Mouse (Mus musculus) ovary, postnatal 36 days (tissue): ENCODE data around the gene Clpsl2.

ENCODE experiments used
- DNase-seq: peaks from one replicate; pipeline ENCODE4 v3.0.0; 2022; ENCODE audit warnings: low spot score, mixed read lengths

Gene Clpsl2

DNA sequence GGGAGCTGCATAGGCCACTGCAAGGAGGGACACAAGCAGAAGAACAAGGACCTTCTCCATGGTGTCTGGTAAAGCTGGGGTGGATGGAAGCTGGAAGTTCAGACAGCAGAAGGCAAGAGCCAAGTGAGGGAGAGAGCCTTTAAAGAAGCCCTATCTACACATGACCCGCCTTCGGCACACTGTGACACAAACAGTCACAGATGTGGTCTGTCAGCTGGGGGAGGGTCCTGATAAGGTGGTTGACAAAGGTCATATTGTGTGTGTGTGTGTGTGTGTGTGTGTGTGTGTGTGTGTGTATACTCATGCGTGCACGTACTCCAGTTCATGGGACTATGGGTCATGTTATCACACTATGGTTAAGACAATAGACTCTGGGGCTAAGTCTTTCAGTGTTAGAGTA, 11.4 kb downstream of the Clpsl2 start, which contains the start of gene Clps:
TSS of gene Clps (minus strand) at position 169 of the 400 bp plus-strand sequence.
- no peak for DNase-seq

DNA sequence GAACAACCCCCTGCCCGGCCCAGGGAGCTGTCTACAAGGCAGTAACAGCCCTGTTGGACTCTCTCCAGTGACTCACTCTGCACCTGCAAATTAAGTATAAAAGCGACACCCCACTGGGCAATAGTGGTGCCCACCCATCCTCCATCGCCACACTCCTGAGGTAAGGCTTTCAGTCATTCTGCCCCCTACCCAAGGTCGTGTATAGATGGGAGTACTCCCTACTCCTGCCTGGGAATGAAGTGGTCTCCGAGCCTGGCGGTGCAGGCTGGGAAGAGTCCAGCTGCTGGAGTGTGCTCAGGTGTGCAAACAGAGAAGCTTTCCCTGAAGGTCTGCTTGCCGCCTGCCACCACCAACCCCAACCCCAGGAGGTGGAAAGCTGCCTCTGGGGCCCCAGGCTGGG, 12.4 kb downstream of the Clpsl2 start:
- DNase-seq = no peak

DNA sequence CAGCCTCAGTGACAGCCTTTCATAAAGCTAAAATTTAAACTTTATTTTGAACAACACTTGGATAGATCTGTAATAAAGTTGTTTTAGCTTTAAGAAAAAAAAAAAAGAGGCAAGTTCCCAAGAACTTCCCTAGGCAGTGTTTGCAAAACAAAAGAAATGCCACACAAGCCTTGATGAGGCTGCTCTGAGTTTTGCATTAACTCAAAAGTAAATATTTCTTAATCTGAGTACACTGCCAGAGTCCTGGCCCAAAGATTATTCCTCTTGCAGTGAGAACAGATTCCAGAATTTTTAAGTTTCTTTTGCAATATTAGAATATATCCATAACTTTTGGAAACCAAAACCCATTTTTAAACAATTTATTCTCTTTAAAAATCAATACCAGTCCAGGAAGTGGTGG, 16.0 kb downstream of the Clpsl2 start:
- no peak for DNase-seq

DNA sequence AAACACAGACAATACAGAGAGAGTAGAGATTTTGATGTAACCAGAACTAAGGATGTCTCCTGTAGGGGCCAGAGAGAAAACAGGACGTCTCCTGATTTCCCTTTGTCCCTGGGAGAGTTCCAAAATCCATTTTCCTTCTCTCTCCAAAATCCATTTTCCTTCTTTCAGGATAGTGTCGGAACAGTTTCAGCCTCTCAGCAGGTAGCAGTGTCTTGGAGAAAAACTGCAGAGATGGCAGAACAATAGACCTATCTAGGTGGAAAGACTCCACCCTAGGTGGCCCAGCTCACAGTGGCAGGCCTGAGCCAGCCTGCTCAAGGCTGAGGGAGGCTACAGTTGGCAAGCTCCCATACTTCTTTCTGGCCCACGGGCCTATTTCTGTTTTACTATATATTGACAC, 18.3 kb downstream of the Clpsl2 start:
- no peak for DNase-seq

DNA sequence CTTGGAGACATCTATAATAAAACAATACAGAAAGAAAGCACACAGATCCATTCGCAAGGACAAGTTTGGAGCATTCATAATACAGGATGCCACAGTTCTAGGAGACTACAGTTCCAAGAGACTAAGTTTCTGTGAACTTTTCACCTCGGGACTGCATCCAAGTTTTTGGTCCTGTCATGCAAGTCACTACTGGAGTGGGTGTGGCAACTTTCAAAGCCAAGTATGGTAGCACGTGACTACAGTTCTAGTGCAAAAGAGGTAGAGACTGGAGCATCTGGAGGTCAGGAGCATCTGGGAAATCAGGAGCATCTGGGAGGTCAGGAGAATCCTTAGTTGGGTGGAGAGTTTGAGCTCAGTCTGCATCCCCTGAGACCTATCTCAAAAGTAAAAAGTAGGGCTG, 22.7 kb downstream of the Clpsl2 start:
- DNase-seq = no peak

DNA sequence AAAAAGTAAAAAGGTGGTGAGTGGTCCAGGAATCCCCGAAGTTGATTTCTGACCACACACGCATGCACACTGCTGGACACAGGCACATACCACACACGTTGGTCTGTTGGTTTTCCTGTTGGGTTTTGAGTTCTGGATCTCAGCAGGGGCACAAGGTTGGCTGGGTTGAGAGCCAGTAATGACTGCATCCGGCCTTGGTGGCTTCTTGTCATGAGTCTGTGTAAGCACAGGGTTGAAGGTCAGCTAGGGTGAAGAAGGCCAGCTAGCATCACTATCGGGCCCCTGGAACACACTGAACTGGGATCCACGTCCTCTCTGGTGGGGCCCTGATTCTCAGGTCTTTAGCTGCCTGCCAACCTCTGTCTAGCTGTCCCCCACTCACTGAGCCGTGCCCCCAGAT, 23.3 kb downstream of the Clpsl2 start:
- no peak for DNase-seq

DNA sequence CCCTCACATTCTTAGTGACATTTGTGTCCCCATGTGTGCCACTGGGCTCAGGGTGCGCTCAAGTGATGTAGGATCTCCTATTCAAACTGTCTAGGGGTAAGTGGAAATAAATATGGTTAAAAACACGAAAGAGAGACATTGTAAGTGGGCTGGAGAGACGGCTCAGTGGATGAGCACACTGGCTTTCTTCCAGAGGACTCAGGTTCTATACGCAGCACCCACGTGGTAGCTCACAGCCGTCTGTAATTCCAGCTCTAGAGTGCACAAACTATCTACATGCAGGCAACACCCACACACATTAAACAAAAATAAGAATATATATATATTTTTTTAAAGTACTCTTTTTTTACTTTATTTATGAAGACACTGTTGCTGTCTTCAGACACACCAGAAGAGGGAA, 23.7 kb downstream of the Clpsl2 start:
- no peak for DNase-seq

DNA sequence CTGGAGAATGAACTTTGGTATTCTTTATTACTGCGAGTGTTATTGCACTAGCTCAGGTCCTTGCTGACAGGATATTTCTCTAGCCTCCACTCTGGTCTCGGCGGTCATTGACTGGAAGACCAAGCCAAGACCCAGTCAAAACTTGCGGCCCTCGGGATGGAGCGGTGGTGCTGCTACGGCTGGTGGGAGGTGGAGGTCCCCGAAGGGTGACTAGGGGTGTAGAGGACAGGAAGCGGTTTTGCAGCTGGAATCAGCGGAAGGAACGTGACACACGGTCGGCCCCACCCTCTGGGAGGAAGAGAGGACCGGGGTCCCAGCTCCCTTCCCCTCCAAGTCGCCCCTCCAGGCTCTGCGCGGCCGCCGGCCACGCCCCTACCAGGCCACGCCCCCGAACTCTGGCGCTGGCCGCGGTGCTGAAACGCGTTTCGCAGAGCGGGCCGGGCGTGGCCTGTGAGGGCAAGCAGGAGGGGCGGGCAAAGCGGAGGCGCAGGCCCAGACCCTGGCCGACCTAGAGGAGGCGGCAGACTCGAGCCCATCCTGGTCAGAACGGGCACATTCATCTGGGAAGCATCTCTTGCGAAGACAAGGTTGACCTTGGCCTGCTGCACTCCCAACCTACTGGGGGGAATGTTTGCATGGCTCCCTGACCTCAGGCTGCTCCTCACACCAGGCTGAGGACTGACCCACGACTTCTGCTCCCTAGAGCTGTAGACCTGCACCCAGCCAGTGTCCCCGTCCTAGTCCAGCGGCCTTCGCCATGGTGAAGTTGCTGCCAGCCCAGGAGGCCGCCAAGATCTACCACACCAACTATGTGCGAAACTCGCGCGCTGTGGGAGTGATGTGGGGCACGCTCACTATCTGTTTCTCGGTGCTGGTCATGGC, 26.3 kb downstream of the Clpsl2 start, which contains the start of gene Lhfpl5:
TSS of gene Lhfpl5 (plus strand) at position 398 of the 882 bp plus-strand sequence.
- DNase-seq = peak; percentile 60

DNA sequence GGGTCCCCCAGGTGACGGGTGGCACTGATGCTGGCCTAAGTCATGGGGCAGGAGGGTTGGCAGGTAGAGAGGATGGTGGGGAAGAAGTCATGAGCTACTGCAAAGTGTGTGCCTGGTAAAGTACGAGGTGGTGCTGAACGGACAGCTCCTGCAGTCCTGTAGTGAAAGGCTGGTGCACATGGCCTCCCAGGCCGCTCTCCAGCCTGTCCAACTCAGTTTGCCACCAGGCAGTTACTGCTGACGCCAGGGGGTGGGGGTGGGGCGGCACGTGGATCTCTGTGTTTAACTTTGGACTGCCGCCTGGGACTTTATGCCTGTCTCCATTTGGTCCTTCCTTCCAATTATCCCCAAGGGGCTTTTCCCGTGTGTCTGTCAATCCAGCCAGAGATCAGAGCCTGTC, 31.2 kb downstream of the Clpsl2 start:
- DNase-seq = peak; percentile 74

DNA sequence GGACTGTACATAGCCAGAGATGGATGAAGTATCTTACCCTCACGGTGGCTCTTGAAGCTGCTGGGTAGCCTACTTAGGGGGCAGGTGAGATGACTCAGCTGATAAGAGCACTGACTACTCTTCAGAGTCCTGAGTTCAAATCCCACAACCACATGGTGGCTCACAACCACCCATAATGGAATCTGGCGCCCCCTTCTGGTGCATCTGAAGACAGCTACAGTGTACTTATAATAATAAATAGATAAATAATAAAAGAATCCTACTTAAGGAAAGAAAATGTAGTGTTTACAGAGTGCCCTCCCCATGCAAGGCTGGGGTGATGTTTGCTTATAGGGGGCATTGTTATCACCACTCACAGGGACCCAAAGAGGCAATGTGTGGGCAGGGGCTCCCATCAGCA, 31.8 kb downstream of the Clpsl2 start:
- DNase-seq = no peak

DNA sequence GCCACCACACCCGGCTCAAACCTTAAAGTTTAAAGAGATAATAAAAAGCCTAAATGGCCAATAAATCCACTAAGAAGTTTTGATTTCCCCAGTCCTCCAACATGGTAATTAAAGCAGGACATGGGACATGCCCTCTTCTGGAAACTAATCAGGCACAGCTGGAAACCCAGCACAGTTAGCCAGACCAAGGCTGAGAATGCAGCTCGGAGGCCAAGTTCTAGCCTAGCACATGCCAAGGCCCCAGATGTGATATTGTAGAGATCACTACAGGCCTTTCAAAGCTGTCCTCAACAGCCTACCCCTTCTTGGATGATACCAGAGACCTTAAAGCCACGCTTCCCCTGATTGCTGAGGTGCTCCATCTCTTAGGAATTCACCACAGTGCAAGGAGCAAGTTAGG, 37.3 kb downstream of the Clpsl2 start:
- DNase-seq = no peak

DNA sequence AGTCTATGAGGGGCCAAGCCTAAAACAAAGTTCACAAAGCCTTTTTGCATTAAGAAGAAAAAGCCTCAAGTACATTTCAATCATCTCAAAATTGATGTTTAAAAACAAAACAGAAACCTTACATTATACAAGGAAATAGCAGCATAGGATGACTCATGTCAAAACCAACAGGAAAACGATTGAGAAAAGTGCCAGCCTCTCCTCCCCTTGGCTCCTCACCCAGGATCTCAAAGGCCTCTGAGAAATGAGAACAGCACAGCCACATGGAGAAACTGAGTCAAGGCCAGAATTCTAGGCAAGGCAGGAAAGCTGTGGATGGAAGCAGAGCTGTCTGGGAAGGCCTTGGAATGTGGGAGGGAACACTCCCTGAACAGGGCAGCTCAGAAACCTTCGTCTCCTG, 39.4 kb downstream of the Clpsl2 start:
- DNase-seq = no peak

DNA sequence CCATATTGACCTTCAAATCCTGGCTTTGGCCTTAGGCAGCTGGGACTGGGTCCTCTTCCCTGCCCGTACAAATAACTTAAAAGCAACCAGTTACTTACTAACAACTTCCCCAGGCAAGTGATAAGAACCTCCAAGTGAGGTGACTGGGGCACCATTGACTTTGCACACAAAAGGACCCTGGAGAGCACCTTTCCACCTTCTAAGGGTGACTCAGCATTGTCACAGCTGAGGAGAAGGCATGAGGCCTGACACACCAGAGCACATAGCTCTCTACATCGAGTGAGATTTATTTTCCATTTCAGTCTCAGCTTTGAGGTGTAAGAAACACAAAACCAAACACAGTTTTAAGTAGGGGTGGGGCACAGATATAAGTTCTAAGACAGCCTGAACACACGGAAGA, 41.4 kb downstream of the Clpsl2 start:
- no peak for DNase-seq

DNA sequence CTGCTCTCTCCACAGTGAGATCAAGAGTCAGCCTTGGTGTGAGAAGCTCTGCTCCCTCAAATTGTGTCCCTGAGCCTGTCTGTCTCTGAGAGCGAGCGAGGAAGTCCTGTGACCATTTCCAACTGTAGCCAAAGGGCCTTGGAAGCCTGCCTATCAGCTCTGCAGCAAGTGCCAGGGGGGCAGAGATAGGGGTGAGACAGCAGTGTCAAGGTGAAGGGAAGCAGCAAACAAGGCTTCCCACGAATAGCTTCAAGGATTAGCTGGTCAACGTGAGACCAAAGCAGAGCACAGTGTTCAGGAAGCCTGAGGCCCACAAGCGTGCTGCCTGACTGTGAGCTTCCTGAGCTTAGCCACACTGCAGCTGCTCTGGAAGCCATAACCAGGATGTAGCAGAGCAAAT, 42.3 kb downstream of the Clpsl2 start:
- DNase-seq = peak; percentile 71

DNA sequence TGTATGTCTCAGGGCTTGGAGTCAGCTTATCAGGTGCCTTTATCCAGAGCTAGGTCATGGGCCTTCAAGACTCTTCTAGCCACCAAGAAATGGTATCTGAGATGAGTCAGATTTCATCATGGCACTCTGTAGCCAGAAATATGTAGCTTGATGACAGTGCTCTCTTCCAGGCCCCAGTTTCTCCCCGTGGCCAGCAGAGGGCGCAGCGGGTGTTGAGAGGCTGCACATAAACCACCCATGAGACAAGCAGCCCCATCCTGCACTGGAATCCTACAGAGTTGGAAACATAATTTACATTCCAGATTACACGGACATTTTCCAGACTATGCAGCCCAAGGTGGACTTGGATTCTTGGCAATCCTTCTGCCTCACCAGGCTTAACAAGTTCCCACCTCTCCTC, 43.8 kb downstream of the Clpsl2 start:
- peak; percentile 72 for DNase-seq

DNA sequence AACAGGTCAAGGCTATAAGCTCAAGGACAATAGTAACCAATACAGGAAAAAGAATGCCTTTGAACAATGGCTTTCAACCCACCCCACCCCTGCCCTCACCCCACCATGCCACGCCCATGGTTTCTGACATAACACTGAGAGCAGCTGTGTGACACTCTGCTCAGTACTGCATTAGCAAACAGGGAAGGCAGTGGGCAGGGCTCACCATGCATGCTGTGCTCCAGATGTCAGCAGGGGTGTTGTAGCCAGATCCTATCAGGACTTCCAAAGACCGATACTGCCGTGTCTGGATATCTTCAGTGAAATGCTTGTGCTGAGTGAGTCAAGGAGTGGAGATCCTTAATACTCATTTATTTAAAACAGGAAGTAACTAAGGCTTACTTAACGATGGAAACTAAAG, 44.8 kb downstream of the Clpsl2 start:
- no peak for DNase-seq

DNA sequence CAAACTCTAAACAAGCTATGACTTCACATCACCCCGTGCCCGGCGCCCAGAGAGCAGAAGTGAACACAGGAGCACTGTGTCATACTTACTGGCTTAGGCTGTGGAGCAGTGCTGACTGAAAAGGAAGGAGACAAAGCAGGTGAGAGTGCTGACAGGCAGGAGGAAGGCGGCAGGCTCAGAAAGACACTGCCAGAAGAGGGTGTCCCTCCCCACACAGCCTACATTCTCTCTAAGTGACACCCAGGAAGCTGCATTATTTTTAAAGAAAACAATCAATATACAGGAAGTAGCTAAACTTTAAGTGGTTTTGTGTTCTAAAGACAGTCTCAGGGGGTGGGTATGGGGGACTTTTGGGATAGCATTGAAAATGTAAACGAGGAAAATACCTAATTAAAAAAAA, 51.6 kb downstream of the Clpsl2 start:
- DNase-seq = no peak

DNA sequence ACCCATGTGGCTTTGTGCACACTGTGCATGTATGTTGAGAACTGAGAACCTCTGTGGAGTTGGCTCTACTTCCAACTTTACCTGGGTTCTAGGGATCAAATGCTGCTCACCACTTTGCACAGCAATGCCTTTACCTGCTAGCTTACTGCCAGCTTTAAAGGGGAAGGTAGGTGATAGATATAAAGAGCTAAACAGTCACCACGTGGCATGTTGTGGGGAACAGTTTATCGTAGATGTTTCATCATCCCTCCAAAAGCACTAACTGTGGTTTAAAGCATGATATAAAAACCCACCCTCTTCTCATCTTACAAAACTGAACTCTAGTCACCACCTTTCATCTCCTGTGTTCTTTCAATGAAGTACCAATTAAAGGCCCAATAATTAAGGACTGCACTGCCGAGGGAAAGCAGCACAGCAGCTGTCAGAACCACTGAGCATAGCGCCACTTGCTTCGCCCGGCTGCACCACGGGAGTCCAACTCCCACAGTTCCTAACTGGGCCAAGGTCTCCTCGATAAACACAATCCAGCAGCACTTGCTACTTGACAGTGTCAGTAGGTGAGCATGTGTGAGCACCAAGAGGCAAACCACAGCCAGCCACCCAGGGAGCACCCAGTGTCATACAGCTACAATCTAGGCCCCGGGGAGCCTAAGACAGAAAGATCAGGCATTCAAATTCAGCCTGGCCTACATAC, 52.5 kb downstream of the Clpsl2 start:
- DNase-seq = no peak
